Mouse (Mus musculus) kidney, postnatal 0 days (tissue): ENCODE results near the gene Snx7. TPM values are rescaled to one million over a fixed set of nuclear protein-coding genes. Genes with fewer than 3 reads are reported as not detected.

Source experiments
- ATAC-seq: fragments of 200-750 bp; cut with Nextera tagmentation; replicated peaks from 2 replicates; pipeline ENCODE4 v1.8.0; 2017; ENCODE audit warnings: low read depth, moderate number of reproducible peaks, moderate TSS enrichment, moderate library complexity; ENCODE audit not compliant: low FRiP score
- DNase-seq: peaks from one replicate; pipeline ENCODE4 v3.0.0-alpha.2; 2016; ENCODE audit warnings: low spot score
- H3K27ac ChIP-seq: fragments of 300-500 bp; sonication (generic); 2 replicates; pipeline ENCODE4 v1.5.1; 2014; ENCODE audit warnings: mild to moderate bottlenecking
- H3K27me3 ChIP-seq: fragments of 300-500 bp; sonication (generic); 2 replicates; pipeline ENCODE4 v1.6.1; 2014; ENCODE audit warnings: low read length, mixed read lengths; ENCODE audit not compliant: insufficient read depth
- H3K36me3 ChIP-seq: fragments of 300-500 bp; sonication (generic); 2 replicates; pipeline ENCODE4 v1.6.1; 2014; ENCODE audit warnings: low read length, mixed read lengths; ENCODE audit not compliant: insufficient read depth
- H3K4me1 ChIP-seq: fragments of 300-500 bp; sonication (generic); replicated peaks from 2 replicates; pipeline ENCODE4 v1.6.1; 2014; ENCODE audit warnings: antibody characterized with exemption, low read length, mixed read lengths; ENCODE audit not compliant: insufficient read depth
- H3K4me2 ChIP-seq: fragments of 300-500 bp; sonication (generic); 2 replicates; pipeline ENCODE4 v1.6.1; 2014; ENCODE audit warnings: mild to moderate bottlenecking, low read length, moderate library complexity, mixed read lengths
- H3K4me3 ChIP-seq: fragments of 300-500 bp; sonication (generic); replicated peaks from 2 replicates; pipeline ENCODE4 v1.5.1; 2014; ENCODE audit warnings: low read depth, low read length
- H3K9ac ChIP-seq: fragments of 300-500 bp; sonication (generic); 2 replicates; pipeline ENCODE4 v1.6.1; 2014; ENCODE audit warnings: low read depth, low read length
- H3K9me3 ChIP-seq: fragments of 300-500 bp; sonication (generic); replicated peaks from 2 replicates; pipeline ENCODE4 v1.6.1; 2016; ENCODE audit warnings: low read length, inconsistent platforms, mixed read lengths
- CTCF ChIP-seq: IDR thresholded peaks from 2 replicates; pipeline ENCODE4 v1.5.1; 2016; ENCODE audit warnings: antibody characterized with exemption, low read depth, mild to moderate bottlenecking, moderate library complexity
- WGBS: fragments of 180-500 bp; shearing (Covaris S2); extraction: QIAGEN DNeasy Blood & Tissue Kit; methylation state at CpG from one replicate; pipeline ENCODE4 v1.1.7; 2014; 5-methylcytosine and 5-hydroxymethylcytosine counted together
- polyA plus RNA-seq: library from polyadenylated mRNA; unstranded; fragments of >200 nt; fragmentation: Nextera tagmentation; extraction: Ambion mirVana; gene quantifications from 2 replicates; pipeline ENCODE4 v1.2.1, GENCODE M21; 2015

Snx7 gene
- polyA plus RNA-seq, 1 experiment from 2014 or later, result 84.7 TPM

DNA sequence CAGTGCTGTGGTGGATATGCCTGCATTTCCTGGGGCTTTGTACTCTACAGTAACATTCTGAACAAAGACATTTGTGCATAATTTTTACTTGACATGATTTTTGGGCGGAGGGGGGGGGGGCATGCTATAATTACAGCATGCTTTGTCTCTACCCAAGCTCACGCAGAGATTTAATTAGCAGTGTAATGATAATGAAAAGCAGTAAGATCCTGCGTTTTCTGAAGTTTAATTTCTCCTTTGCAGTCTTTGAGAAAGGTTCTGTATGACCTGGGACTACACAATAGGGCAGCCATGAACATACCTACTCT is 16.7 kb downstream of the Snx7 start:
- WGBS, result 86% methylated on average over 3 of the region's 3 CpGs
- Histone ChIP-seq H3K4me1 (no peaks in the 10 kb centered on the region), H3K27ac (no peak overlapping the region), H3K4me2 (no peak overlapping the region), H3K27me3 (no peaks in the 10 kb centered on the region), H3K9ac (no peak overlapping the region), H3K36me3 (no peaks in the 10 kb centered on the region), H3K4me3 (no peak overlapping the region), H3K9me3 (no peaks in the 10 kb centered on the region)
- ATAC-seq (no peak), DNase-seq (no peak)
- no peak for TF ChIP-seq CTCF

DNA sequence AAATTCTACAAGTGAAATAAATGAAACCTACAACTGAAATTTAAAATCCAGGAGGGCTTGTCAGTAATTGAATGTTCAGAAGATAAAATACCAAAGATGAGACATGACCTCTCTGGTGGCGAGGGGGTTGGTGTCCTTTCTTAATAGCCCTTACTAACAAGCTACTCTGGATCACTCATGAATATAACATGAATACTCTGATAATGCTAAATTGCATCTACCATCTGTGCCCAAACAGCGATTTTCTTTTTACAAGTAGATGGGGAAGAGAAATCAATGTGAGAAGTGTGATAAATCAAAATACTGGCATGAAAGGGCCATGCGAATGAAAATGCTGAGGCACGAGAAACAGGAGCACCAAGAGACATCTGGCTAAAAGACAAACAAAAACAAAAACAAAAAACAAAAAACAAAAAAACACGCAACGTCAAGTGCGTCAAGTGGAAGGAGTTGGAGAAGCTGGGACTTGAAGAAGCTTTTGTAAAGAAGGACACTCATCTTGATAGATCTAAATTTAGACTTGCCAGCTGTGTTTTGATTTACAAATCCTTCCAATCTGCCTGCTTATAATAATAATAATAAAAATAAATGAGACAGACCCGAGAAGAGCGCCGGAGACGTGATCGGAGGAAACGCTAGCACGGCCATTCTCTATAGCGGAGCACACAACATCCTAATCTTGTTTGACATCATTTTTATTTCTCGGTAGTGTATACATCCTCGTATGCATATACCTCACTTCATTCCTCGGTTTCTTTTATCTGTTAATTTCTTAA is 17.3 kb downstream of the Snx7 start:
- no peak for ATAC-seq
- H3K9me3 ChIP-seq, result no peaks in the 10 kb centered on the region
- 92% methylated on average over 18 of the region's 18 CpGs for WGBS
- no peak for DNase-seq
- no peak for TF ChIP-seq CTCF
- H3K4me3 ChIP-seq, result no peak overlapping the region
- no peak overlapping the region for H3K4me2 ChIP-seq
- no peak overlapping the region for H3K9ac ChIP-seq
- no peaks in the 10 kb centered on the region for H3K36me3 ChIP-seq
- H3K27me3 ChIP-seq, result no peaks in the 10 kb centered on the region
- H3K4me1 ChIP-seq, result no peaks in the 10 kb centered on the region
- no peak overlapping the region for H3K27ac ChIP-seq

DNA sequence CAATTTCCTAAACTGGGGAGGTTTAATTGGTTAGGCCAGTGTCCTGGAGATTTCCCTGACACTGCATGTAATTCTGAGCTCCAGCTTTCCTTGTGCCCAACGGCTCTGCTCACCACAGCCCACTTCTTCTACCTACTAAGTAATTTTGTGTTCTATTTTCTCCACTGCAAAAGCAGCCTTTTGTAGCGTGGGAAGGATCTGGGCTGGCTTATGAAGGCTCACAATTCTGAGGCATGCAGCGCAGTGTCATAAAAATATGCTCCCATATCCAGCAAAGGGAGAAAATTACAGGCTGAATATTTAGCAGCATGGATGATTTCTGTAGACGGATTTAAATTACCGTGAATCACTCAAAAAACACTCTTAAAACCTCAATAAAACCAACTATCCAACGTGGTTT is 19.9 kb downstream of the Snx7 start:
- Histone ChIP-seq H3K27me3 (no peaks in the 10 kb centered on the region), H3K4me2 (no peak overlapping the region), H3K9me3 (no peaks in the 10 kb centered on the region), H3K4me1 (no peaks in the 10 kb centered on the region), H3K27ac (no peak overlapping the region), H3K9ac (no peak overlapping the region), H3K4me3 (no peak overlapping the region), H3K36me3 (peaks cover 2% of the 10 kb centered on the region; the same call in 1 of the 2 replicates)
- WGBS, result 75% methylated on average over 6 of the region's 6 CpGs
- DNase-seq (no peak), ATAC-seq (no peak)
- TF ChIP-seq CTCF, result no peak

DNA sequence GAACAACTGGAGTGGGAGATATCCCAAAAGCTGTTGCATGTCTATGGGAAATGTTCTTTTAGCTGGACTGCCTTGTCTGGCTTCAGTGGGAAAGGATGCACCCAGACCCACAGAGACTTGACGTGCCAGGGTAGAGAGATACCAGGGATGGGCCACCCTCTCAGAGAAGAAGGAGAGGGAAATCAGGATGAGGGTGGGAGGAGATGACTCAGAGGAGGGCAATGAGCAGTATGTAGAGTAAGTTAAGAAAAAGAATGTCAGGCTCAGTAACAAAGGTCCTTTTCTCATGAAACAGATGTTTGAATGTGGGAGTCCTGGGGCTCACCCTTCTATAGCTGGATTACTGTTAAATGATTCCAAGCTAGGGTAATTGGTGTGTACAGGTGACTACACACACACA is 26.1 kb downstream of the Snx7 start:
- H3K27me3 ChIP-seq, result no peaks in the 10 kb centered on the region
- ATAC-seq (no peak), DNase-seq (no peak)
- no peaks in the 10 kb centered on the region for H3K4me1 ChIP-seq
- WGBS, result 93% methylated on average over 1 of the region's 1 CpGs
- H3K36me3 ChIP-seq, result peaks cover 2% of the 10 kb centered on the region; the same call in 1 of the 2 replicates
- no peak overlapping the region for H3K27ac ChIP-seq
- TF ChIP-seq CTCF, result no peak
- H3K9me3 ChIP-seq, result no peaks in the 10 kb centered on the region
- H3K4me3 ChIP-seq, result no peak overlapping the region
- H3K4me2 ChIP-seq, result no peak overlapping the region
- no peak overlapping the region for H3K9ac ChIP-seq

DNA sequence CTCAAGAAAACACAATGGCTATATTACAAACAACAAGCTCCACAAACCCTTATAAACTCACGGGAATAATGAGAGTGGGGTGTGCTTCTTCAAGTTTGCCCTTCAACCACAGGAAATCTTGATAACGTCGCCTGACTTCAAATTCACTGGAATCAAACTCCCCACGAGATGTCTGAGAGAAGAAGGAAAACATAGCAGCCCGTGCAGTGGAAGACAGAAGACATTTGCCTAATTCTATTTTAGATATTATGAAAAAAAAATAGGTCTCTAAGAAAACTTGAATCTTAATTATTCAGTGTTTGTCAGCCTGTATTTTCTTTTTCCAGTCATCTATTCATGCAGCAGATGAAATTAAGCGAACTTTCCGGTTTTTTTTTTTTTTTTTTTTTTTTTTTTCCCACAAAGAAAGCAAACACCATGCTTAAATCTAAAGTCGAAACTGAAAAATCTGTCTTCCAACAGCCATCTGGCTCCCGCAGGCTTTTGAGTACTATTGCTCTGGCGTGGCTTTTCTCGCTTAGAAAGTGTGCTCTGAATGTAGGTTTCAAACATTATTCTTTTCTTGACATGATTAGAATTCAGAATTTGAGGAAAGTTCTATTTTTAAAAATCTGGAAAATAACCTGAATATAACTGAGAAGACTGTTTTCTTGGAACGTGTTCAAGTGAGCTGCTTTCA is 28.7 kb downstream of the Snx7 start:
- H3K9ac ChIP-seq, result no peak overlapping the region
- 70% methylated on average over 12 of the region's 12 CpGs for WGBS
- H3K4me1 ChIP-seq, result no peaks in the 10 kb centered on the region
- no peaks in the 10 kb centered on the region for H3K9me3 ChIP-seq
- H3K27me3 ChIP-seq, result no peaks in the 10 kb centered on the region
- H3K4me3 ChIP-seq, result no peak overlapping the region
- DNase-seq (no peak), ATAC-seq (no peak)
- H3K27ac ChIP-seq, result no peak overlapping the region
- H3K4me2 ChIP-seq, result no peak overlapping the region
- TF ChIP-seq CTCF, result no peak
- H3K36me3 ChIP-seq, result no peaks in the 10 kb centered on the region

DNA sequence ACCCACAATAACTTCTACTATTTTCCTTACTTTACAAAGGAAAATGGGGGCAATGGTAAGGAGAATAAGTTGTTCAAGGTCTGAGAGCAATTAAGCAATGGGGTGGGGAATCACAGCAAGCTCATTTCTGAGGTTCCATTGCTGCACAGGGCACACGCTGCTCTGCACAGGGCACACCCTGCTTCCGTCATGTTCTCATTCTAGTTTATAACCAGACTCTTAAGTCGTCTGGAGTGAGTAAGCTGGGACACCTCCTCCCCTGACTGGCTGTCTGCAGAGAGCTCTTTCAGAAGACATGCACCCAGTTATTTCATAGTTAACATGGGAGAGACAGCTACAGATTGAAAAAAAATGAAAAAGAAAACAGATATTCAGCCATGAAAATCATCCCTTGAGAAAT is 30.7 kb downstream of the Snx7 start:
- Histone ChIP-seq H3K27me3 (no peaks in the 10 kb centered on the region), H3K4me1 (no peaks in the 10 kb centered on the region), H3K9ac (no peak overlapping the region), H3K36me3 (no peaks in the 10 kb centered on the region), H3K27ac (no peak overlapping the region), H3K9me3 (no peaks in the 10 kb centered on the region), H3K4me3 (no peak overlapping the region), H3K4me2 (no peak overlapping the region)
- TF ChIP-seq CTCF, result no peak
- DNase-seq (no peak), ATAC-seq (no peak)
- WGBS, result 54% methylated on average over 3 of the region's 3 CpGs
